Mouse (Mus musculus): Measurements from ENCODE around the gene Dclk1.

The Dclk1 gene

GRCm38 (mm10) chr3:55401236-55401635 is 159.1 kb downstream of the Dclk1 start:
- DNase-seq (ENCODE audit: low spot score) = no peak

- DNase-seq (ENCODE audit: low spot score) = no peak
Observed at GRCm38 (mm10) chr3:55404751-55405150, 162.6 kb downstream of the Dclk1 start.

GRCm38 (mm10) chr3:55406616-55407015 is 164.5 kb downstream of the Dclk1 start:
- DNase-seq (ENCODE audit: low spot score) = no peak

- no peak for DNase-seq (ENCODE audit: low spot score)
Observed at GRCm38 (mm10) chr3:55411547-55411946, 169.4 kb downstream of the Dclk1 start.

GRCm38 (mm10) chr3:55415527-55415950 is 173.4 kb downstream of the Dclk1 start:
- peak; percentile 10 for DNase-seq (ENCODE audit: low spot score)

- DNase-seq (ENCODE audit: low spot score) = no peak
Observed at GRCm38 (mm10) chr3:55418845-55419244, 176.7 kb downstream of the Dclk1 start.

- no peak for DNase-seq (ENCODE audit: low spot score)
Observed at GRCm38 (mm10) chr3:55419334-55419733, 177.2 kb downstream of the Dclk1 start.

GRCm38 (mm10) chr3:55420436-55421083 is 178.4 kb downstream of the Dclk1 start:
- no peak for DNase-seq (ENCODE audit: low spot score)

- DNase-seq (ENCODE audit: low spot score) = no peak
Observed at GRCm38 (mm10) chr3:55423640-55424397, 181.7 kb downstream of the Dclk1 start.

GRCm38 (mm10) chr3:55430022-55430549 is 187.9 kb downstream of the Dclk1 start:
- no peak for DNase-seq (ENCODE audit: low spot score)

GRCm38 (mm10) chr3:55431223-55431622 is 189.1 kb downstream of the Dclk1 start:
- DNase-seq (ENCODE audit: low spot score) = no peak

GRCm38 (mm10) chr3:55434276-55434675 is 192.1 kb downstream of the Dclk1 start:
- DNase-seq (ENCODE audit: low spot score) = no peak

GRCm38 (mm10) chr3:55438824-55439446 is 196.8 kb downstream of the Dclk1 start:
- DNase-seq (ENCODE audit: low spot score) = no peak

- DNase-seq (ENCODE audit: low spot score) = no peak
Observed at GRCm38 (mm10) chr3:55440342-55440741, 198.2 kb downstream of the Dclk1 start.

GRCm38 (mm10) chr3:55442012-55442645 is 200.0 kb downstream of the Dclk1 start:
- no peak for DNase-seq (ENCODE audit: low spot score)

- DNase-seq (ENCODE audit: low spot score) = no peak
Observed at GRCm38 (mm10) chr3:55443271-55443670, 201.1 kb downstream of the Dclk1 start.

- no peak for DNase-seq (ENCODE audit: low spot score)
Observed at GRCm38 (mm10) chr3:55443725-55444124, 201.6 kb downstream of the Dclk1 start.

- DNase-seq (ENCODE audit: low spot score) = no peak
Observed at GRCm38 (mm10) chr3:55446681-55447080, 204.5 kb downstream of the Dclk1 start.

GRCm38 (mm10) chr3:55447486-55448460 is 205.6 kb downstream of the Dclk1 start:
- DNase-seq (ENCODE audit: low spot score) = peak; percentile 35

GRCm38 (mm10) chr3:55449148-55449547 is 207.0 kb downstream of the Dclk1 start:
- DNase-seq (ENCODE audit: low spot score) = no peak

GRCm38 (mm10) chr3:55451035-55451434 is 208.9 kb downstream of the Dclk1 start:
- DNase-seq (ENCODE audit: low spot score) = no peak

Measured in ovary, postnatal 36 days (tissue).